ENCODE assay signal across 18 mouse cellular contexts in genomic region chr10:39006433-39007105, GRCm38 (mm10). TPM values are rescaled to one million over a fixed set of nuclear protein-coding genes. Genes with fewer than 3 reads are reported as not detected.
DNase-seq lines count a peak whose midpoint lies in the region; ATAC-seq lines count a peak whose summit lies in the region.
"Had no signal": no experiment of that assay in that cellular context is flagged by ENCODE, and none has a peak within 500 bp of the region (broad histone marks: within the 10 kb centered on the region; RNA-seq: fewer than 3 reads in every experiment).

No protein-coding gene starts in this region.

- H3K9ac ChIP-seq in forebrain, embryonic 14.5 days (ENCODE audit: low read length) = no peak overlapping the region
- H3K9ac ChIP-seq in heart, embryonic 16.5 days (ENCODE audit: low read length) = no peak overlapping the region
- H3K9ac ChIP-seq in neural tube, embryonic 14.5 days (replicated peaks; ENCODE audit: low read depth, low read length) = no peak overlapping the region
- no peak overlapping the region for H3K9ac ChIP-seq in neural tube, embryonic 15.5 days (replicated peaks)
- H3K9ac ChIP-seq: heart, embryonic 12.5 days; hindbrain, embryonic 15.5 days had no signal

- WGBS in forebrain, embryonic 14.5 days = 61% methylated on average over 4 of the region's 4 CpGs
- WGBS in forebrain, embryonic 10.5 days = 76% methylated on average over 4 of the region's 4 CpGs
- 70% methylated on average over 4 of the region's 4 CpGs for WGBS in heart, embryonic 16.5 days
- WGBS in neural tube, embryonic 14.5 days = 45% methylated on average over 4 of the region's 4 CpGs
- 47% methylated on average over 4 of the region's 4 CpGs for WGBS in neural tube, embryonic 15.5 days

- H3K27me3 ChIP-seq in forebrain, embryonic 14.5 days (replicated peaks; ENCODE audit: control insufficient read depth, insufficient read depth, low read length) = no peaks in the 10 kb centered on the region
- no peaks in the 10 kb centered on the region for H3K27me3 ChIP-seq in forebrain, embryonic 10.5 days (ENCODE audit: poor library complexity, severe bottlenecking)
- H3K27me3 ChIP-seq in heart, embryonic 16.5 days (ENCODE audit: control insufficient read depth, insufficient read depth, low read length) = no peaks in the 10 kb centered on the region
- no peaks in the 10 kb centered on the region for H3K27me3 ChIP-seq in neural tube, embryonic 14.5 days (ENCODE audit: control insufficient read depth, insufficient read depth, low read length)
- H3K27me3 ChIP-seq in neural tube, embryonic 15.5 days (replicated peaks) = no peaks in the 10 kb centered on the region
- H3K27me3 ChIP-seq: CH12.LX; heart, embryonic 12.5 days; hindbrain, embryonic 15.5 days; Patski had no signal

- no peak overlapping the region for H3K4me2 ChIP-seq in forebrain, embryonic 14.5 days (ENCODE audit: low read length)
- H3K4me2 ChIP-seq in heart, embryonic 16.5 days (ENCODE audit: low read depth, low read length) = no peak overlapping the region
- H3K4me2 ChIP-seq in neural tube, embryonic 14.5 days (ENCODE audit: low read depth, low read length) = no peak overlapping the region
- no peak overlapping the region for H3K4me2 ChIP-seq in neural tube, embryonic 15.5 days
- H3K4me2 ChIP-seq: heart, embryonic 12.5 days; hindbrain, embryonic 15.5 days had no signal

- H3K36me3 ChIP-seq in forebrain, embryonic 14.5 days (ENCODE audit: control insufficient read depth, insufficient read depth, low read length) = no peaks in the 10 kb centered on the region
- 0 out of 2 replicates have a peak, but pooled peaks cover 2% of the 10 kb centered on the region for H3K36me3 ChIP-seq in forebrain, embryonic 10.5 days (replicated peaks)
- H3K36me3 ChIP-seq in heart, embryonic 16.5 days (ENCODE audit: control insufficient read depth, insufficient read depth) = peaks cover 38% of the 10 kb centered on the region
- H3K36me3 ChIP-seq in neural tube, embryonic 14.5 days (ENCODE audit: control insufficient read depth, insufficient read depth, low read length) = no peaks in the 10 kb centered on the region
- no peaks in the 10 kb centered on the region for H3K36me3 ChIP-seq in neural tube, embryonic 15.5 days
- H3K36me3 ChIP-seq: hindbrain, embryonic 15.5 days had no signal

- no peaks in the 10 kb centered on the region for H3K4me1 ChIP-seq in forebrain, embryonic 14.5 days (ENCODE audit: control insufficient read depth, insufficient read depth, low read length)
- H3K4me1 ChIP-seq in forebrain, embryonic 10.5 days = no peaks in the 10 kb centered on the region
- peaks cover 2% of the 10 kb centered on the region; the same call in 1 of the 2 replicates for H3K4me1 ChIP-seq in heart, embryonic 16.5 days (ENCODE audit: control insufficient read depth, insufficient read depth, low read length)
- no peaks in the 10 kb centered on the region for H3K4me1 ChIP-seq in neural tube, embryonic 14.5 days (ENCODE audit: control insufficient read depth, insufficient read depth, low read length)
- H3K4me1 ChIP-seq in neural tube, embryonic 15.5 days = no peaks in the 10 kb centered on the region
- H3K4me1 ChIP-seq: heart, embryonic 12.5 days; hindbrain, embryonic 15.5 days had no signal

- DNase-seq in forebrain, embryonic 14.5 days (ENCODE audit: low spot score) = no peak
- DNase-seq in forebrain, embryonic 10.5 days (ENCODE audit: extremely low spot score, low spot score) = no peak
- DNase-seq in heart, adult 18-20 months = no peak
- DNase-seq in cerebellum, adult 9-11 months = no peak
- DNase-seq: adrenal gland, postnatal 14 days; cerebellum, adult 18-20 months; cerebellum, postnatal 10 days; gastrocnemius, postnatal 36 days; heart, postnatal 36 days had no signal

- no peak overlapping the region for H3K4me3 ChIP-seq in forebrain, embryonic 14.5 days (ENCODE audit: low read depth, low read length)
- no peak overlapping the region for H3K4me3 ChIP-seq in forebrain, embryonic 10.5 days
- H3K4me3 ChIP-seq in heart, embryonic 16.5 days (ENCODE audit: low read length) = no peak overlapping the region
- no peak overlapping the region for H3K4me3 ChIP-seq in neural tube, embryonic 14.5 days (ENCODE audit: low read depth, low read length)
- H3K4me3 ChIP-seq in neural tube, embryonic 15.5 days (replicated peaks) = no peak overlapping the region
- H3K4me3 ChIP-seq: heart, embryonic 12.5 days; hindbrain, embryonic 15.5 days had no signal

- peak; percentile 65 for ATAC-seq in forebrain, embryonic 14.5 days
- ATAC-seq in heart, embryonic 16.5 days (replicated peaks; ENCODE audit: extremely low read depth, insufficient read depth, low FRiP score) = no peak
- ATAC-seq in neural tube, embryonic 14.5 days (ENCODE audit: low read depth) = peak; percentile 11; the same call in 1 of the 2 replicates
- ATAC-seq in neural tube, embryonic 15.5 days (ENCODE audit: low FRiP score) = no peak
- ATAC-seq: inflammation-experienced regulatory T-cells, adult 6 months; intestine, postnatal 0 days; Patski had no signal

- no peaks in the 10 kb centered on the region for H3K9me3 ChIP-seq in forebrain, embryonic 14.5 days (replicated peaks; ENCODE audit: control insufficient read depth, low read length)
- H3K9me3 ChIP-seq in forebrain, embryonic 10.5 days = no peaks in the 10 kb centered on the region
- no peaks in the 10 kb centered on the region for H3K9me3 ChIP-seq in heart, embryonic 16.5 days (replicated peaks; ENCODE audit: control insufficient read depth, low read length)
- H3K9me3 ChIP-seq in neural tube, embryonic 14.5 days (ENCODE audit: control insufficient read depth, low read length) = no peaks in the 10 kb centered on the region
- H3K9me3 ChIP-seq in neural tube, embryonic 15.5 days (replicated peaks) = no peaks in the 10 kb centered on the region
- H3K9me3 ChIP-seq: heart, embryonic 12.5 days; hindbrain, embryonic 15.5 days had no signal

- no peak overlapping the region for H3K27ac ChIP-seq in forebrain, embryonic 14.5 days (ENCODE audit: low read depth, low read length)
- no peak overlapping the region for H3K27ac ChIP-seq in forebrain, embryonic 10.5 days
- 0 out of 2 replicates have a peak overlapping the region, but pooled peaks have one; percentile 20 for H3K27ac ChIP-seq in heart, embryonic 16.5 days (ENCODE audit: low read length)
- no peak overlapping the region for H3K27ac ChIP-seq in neural tube, embryonic 14.5 days (ENCODE audit: low read depth, low read length)
- H3K27ac ChIP-seq in neural tube, embryonic 15.5 days (replicated peaks) = no peak overlapping the region
- H3K27ac ChIP-seq: hindbrain, embryonic 15.5 days had no signal

RNA-seq across cellular contexts. Expression of gene Lama4, which starts 41.3 kb away (rescaled TPM):
- 12.3 and 15.6 TPM in 2 replicates for polyA plus RNA-seq in forebrain, embryonic 14.5 days (2014; fragmentation: Nextera tagmentation; extraction: Ambion mirVana)
- 13.2 and 14.5 TPM in 2 replicates for polyA plus RNA-seq in forebrain, embryonic 10.5 days (2016; fragmentation: Nextera tagmentation; extraction: Ambion mirVana)
- 105 and 126 TPM in 2 replicates for polyA plus RNA-seq in heart, embryonic 16.5 days (2015; fragmentation: Nextera tagmentation; extraction: Ambion mirVana)
- 10 to 100 TPM; 47.2 to 52.0 TPM for total RNA-seq in heart, adult 18-20 months (2021)
- 9.7 and 36.0 TPM in 2 replicates for polyA plus RNA-seq in neural tube, embryonic 14.5 days (2014; fragmentation: Nextera tagmentation; extraction: Ambion mirVana)
- polyA plus RNA-seq in neural tube, embryonic 15.5 days (2015; fragmentation: Nextera tagmentation; extraction: Ambion mirVana) = 22.3 and 31.5 TPM in 2 replicates
- polyA plus RNA-seq: inflammation-experienced regulatory T-cells, adult 6 months had no signal

Comparison
In these comparisons a context has a peak if more than half of its experiments do, and no peak if none do; other contexts are left out.
1. ATAC-seq: peak in forebrain, embryonic 14.5 days (single experiment) and neural tube, embryonic 14.5 days (single experiment); none in heart, embryonic 16.5 days (single experiment) and neural tube, embryonic 15.5 days (single experiment).